Mouse (Mus musculus): ENCODE results near the gene Klk14.

Gene Klk14

DNA sequence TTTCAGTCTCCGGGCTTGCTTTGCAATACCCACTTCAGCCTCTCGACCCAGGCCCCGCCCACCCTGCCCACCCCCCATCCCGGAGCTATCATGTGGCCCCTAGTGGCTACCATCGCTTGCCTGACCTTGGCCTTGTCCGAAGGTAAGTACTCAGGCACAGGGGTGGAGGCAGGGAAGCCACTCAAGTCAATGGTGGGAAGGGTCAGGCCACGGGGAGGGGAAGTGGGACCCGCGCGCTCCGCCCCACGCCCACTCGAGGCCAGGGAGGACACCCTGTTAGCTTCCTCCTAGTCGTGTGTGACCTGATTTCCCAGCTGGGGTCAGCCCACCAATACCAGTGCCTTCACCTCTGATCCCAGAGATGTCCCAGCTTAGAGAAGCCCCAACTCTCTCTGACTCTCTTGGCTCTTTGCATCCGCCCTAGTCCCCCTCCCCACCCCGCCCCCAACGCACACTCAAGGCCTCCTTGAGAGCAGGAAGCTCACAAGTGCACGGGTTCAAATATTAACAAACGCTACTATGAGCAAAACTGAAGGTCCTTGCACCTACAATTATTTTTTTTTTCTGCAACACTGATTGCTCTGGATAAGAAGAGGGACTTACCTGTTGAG lies 23.6 kb downstream of the Klk14 start:
- peak; percentile 13 for DNase-seq (ENCODE audit: extremely low spot score, low spot score)
